Mouse (Mus musculus): ENCODE data around the gene Ptk6.

The Ptk6 gene

GRCm38 (mm10) chr2:181166469-181166868 is 36.1 kb downstream of the Ptk6 start:
- no peak for DNase-seq (ENCODE audit: low read depth, low spot score)

GRCm38 (mm10) chr2:181160821-181161220 is 41.8 kb downstream of the Ptk6 start:
- no peak for DNase-seq (ENCODE audit: low read depth, low spot score)

GRCm38 (mm10) chr2:181159771-181160170 is 42.8 kb downstream of the Ptk6 start:
- peak; percentile 68 for DNase-seq (ENCODE audit: low read depth, low spot score)

GRCm38 (mm10) chr2:181159091-181159514 is 43.5 kb downstream of the Ptk6 start:
- DNase-seq (ENCODE audit: low read depth, low spot score): peak; percentile 45

- DNase-seq (ENCODE audit: low read depth, low spot score): no peak
Measured at GRCm38 (mm10) chr2:181158471-181158870, 44.1 kb downstream of the Ptk6 start.

- DNase-seq (ENCODE audit: low read depth, low spot score): no peak
Measured at GRCm38 (mm10) chr2:181157716-181158302, 44.8 kb downstream of the Ptk6 start.

- DNase-seq (ENCODE audit: low read depth, low spot score): no peak
Measured at GRCm38 (mm10) chr2:181157180-181157579, 45.4 kb downstream of the Ptk6 start.

GRCm38 (mm10) chr2:181156248-181157121 is 46.1 kb downstream of the Ptk6 start, which contains the start of gene Eef1a2:
TSS of gene Eef1a2 (minus strand) at chr2:181157014.
- no peak for DNase-seq (ENCODE audit: low read depth, low spot score)

GRCm38 (mm10) chr2:181155801-181156200 is 46.8 kb downstream of the Ptk6 start:
- DNase-seq (ENCODE audit: low read depth, low spot score): no peak

GRCm38 (mm10) chr2:181154831-181155415 is 47.7 kb downstream of the Ptk6 start:
- no peak for DNase-seq (ENCODE audit: low read depth, low spot score)

GRCm38 (mm10) chr2:181154361-181154760 is 48.2 kb downstream of the Ptk6 start:
- DNase-seq (ENCODE audit: low read depth, low spot score): no peak

- DNase-seq (ENCODE audit: low read depth, low spot score): no peak
Measured at GRCm38 (mm10) chr2:181153837-181154236, 48.8 kb downstream of the Ptk6 start.

GRCm38 (mm10) chr2:181153131-181153530 is 49.5 kb downstream of the Ptk6 start:
- no peak for DNase-seq (ENCODE audit: low read depth, low spot score)

- DNase-seq (ENCODE audit: low read depth, low spot score): no peak
Measured at GRCm38 (mm10) chr2:181152701-181153100, 49.9 kb downstream of the Ptk6 start.

- no peak for DNase-seq (ENCODE audit: low read depth, low spot score)
Measured at GRCm38 (mm10) chr2:181150281-181150680, 52.3 kb downstream of the Ptk6 start.

GRCm38 (mm10) chr2:181148318-181148955 is 54.2 kb downstream of the Ptk6 start:
- no peak for DNase-seq (ENCODE audit: low read depth, low spot score)

- no peak for DNase-seq (ENCODE audit: low read depth, low spot score)
Measured at GRCm38 (mm10) chr2:181147546-181148317, 54.9 kb downstream of the Ptk6 start.

GRCm38 (mm10) chr2:181146976-181147545 is 55.5 kb downstream of the Ptk6 start:
- no peak for DNase-seq (ENCODE audit: low read depth, low spot score)

- no peak for DNase-seq (ENCODE audit: low read depth, low spot score)
Measured at GRCm38 (mm10) chr2:181144675-181145074, 57.9 kb downstream of the Ptk6 start.

All from brain, embryonic 18.5 days (tissue).